Mouse (Mus musculus) gastrocnemius, postnatal 4 days (tissue): ENCODE results near the gene Clec16a. TPM values are rescaled to one million over a fixed set of nuclear protein-coding genes. Genes with fewer than 3 reads are reported as not detected.

Experiments used
- DNase-seq, 2 experiments: peaks; one replicate each; pipeline ENCODE4 v3.0.0; 2021 to 2022; ENCODE audit warnings: low spot score in 2 of 2, mixed read lengths in 2 of 2
- total RNA-seq, 2 experiments: library from RNA; stranded (reverse); gene quantifications; 2 replicates each; pipeline ENCODE4 v1.2.3; 2021

Gene Clec16a
- total RNA-seq, 2 experiments from 2014 or later: 22.3 to 26.2 TPM

- DNase-seq: no peak
Measured at GRCm38 (mm10) chr16:10533781-10534180, 11.4 kb upstream of the Clec16a start.

- peak; percentile 47 to 66 for DNase-seq
Measured at GRCm38 (mm10) chr16:10534567-10534966, 10.6 kb upstream of the Clec16a start.

GRCm38 (mm10) chr16:10536323-10536722 is 8.8 kb upstream of the Clec16a start:
- no peak for DNase-seq

- no peak for DNase-seq
Measured at GRCm38 (mm10) chr16:10536961-10537360, 8.2 kb upstream of the Clec16a start.

GRCm38 (mm10) chr16:10540763-10541597 is 4.2 kb upstream of the Clec16a start:
- no peak for DNase-seq

- no peak for DNase-seq
Measured at GRCm38 (mm10) chr16:10541598-10541930, 3.6 kb upstream of the Clec16a start.

- DNase-seq: peak in 1 of 2 experiments; percentile 29
Measured at GRCm38 (mm10) chr16:10542266-10542665, 2.9 kb upstream of the Clec16a start.

GRCm38 (mm10) chr16:10542698-10543365 is 2.3 kb upstream of the Clec16a start, which contains the start of gene Dexi:
Gene Dexi (minus strand): TSS chr16:10543054.
- DNase-seq: peak; percentile 82 to 93

- no peak for DNase-seq
Measured at GRCm38 (mm10) chr16:10546865-10547264, 1.7 kb downstream of the Clec16a start.

GRCm38 (mm10) chr16:10548938-10549337 is 3.8 kb downstream of the Clec16a start:
- DNase-seq: no peak

GRCm38 (mm10) chr16:10549600-10549999 is 4.5 kb downstream of the Clec16a start:
- no peak for DNase-seq

GRCm38 (mm10) chr16:10551592-10551991 is 6.5 kb downstream of the Clec16a start:
- no peak for DNase-seq

GRCm38 (mm10) chr16:10553858-10554257 is 8.7 kb downstream of the Clec16a start:
- no peak for DNase-seq

GRCm38 (mm10) chr16:10559991-10560390 is 14.9 kb downstream of the Clec16a start:
- no peak for DNase-seq

- peak; percentile 44 to 68 for DNase-seq
Measured at GRCm38 (mm10) chr16:10565278-10565885, 20.2 kb downstream of the Clec16a start.

- DNase-seq: no peak
Measured at GRCm38 (mm10) chr16:10567153-10567552, 22.0 kb downstream of the Clec16a start.

- no peak for DNase-seq
Measured at GRCm38 (mm10) chr16:10569809-10570395, 24.8 kb downstream of the Clec16a start.

- DNase-seq: peak in 1 of 2 experiments; percentile 63
Measured at GRCm38 (mm10) chr16:10570708-10571107, 25.6 kb downstream of the Clec16a start.

GRCm38 (mm10) chr16:10571820-10572219 is 26.7 kb downstream of the Clec16a start:
- DNase-seq: no peak

GRCm38 (mm10) chr16:10574936-10575335 is 29.8 kb downstream of the Clec16a start:
- no peak for DNase-seq

- no peak for DNase-seq
Measured at GRCm38 (mm10) chr16:10575915-10576314, 30.8 kb downstream of the Clec16a start.

- DNase-seq: no peak
Measured at GRCm38 (mm10) chr16:10577548-10577947, 32.4 kb downstream of the Clec16a start.
